Mouse (Mus musculus): Measurements from ENCODE around the gene Faap20. TPM values are rescaled to one million over a fixed set of nuclear protein-coding genes. Genes with fewer than 3 reads are reported as not detected.

Gene Faap20
- total RNA-seq, 2 experiments from 2014 or later = 17.6 to 46.3 TPM

Other genes starting within 250 kb of the Faap20 start
- gene Plch2, start 193.0 kb upstream of the Faap20 start, total RNA-seq (2015) = not detected in 2 replicates
- gene Plch2, start 193.0 kb upstream of the Faap20 start, total RNA-seq (2017) = not detected in 2 replicates
- gene Pex10, start 182.8 kb upstream of the Faap20 start, total RNA-seq (2015) = 5.5 and 6.0 TPM in 2 replicates
- gene Pex10, start 182.8 kb upstream of the Faap20 start, total RNA-seq (2017) = 13.8 and 18.8 TPM in 2 replicates
- 123 and 145 TPM in 2 replicates for gene Rer1, start 163.4 kb upstream of the Faap20 start, total RNA-seq (2015)
- 118 and 126 TPM in 2 replicates for gene Rer1, start 163.4 kb upstream of the Faap20 start, total RNA-seq (2017)
- gene Morn1, start 163.2 kb upstream of the Faap20 start, total RNA-seq (2015) = 0.47 and 0.81 TPM in 2 replicates
- gene Morn1, start 163.2 kb upstream of the Faap20 start, total RNA-seq (2017) = 1.7 and 3.6 TPM in 2 replicates
- 16.9 and 19.7 TPM in 2 replicates for gene Ski, start 27.2 kb upstream of the Faap20 start, total RNA-seq (2015)
- gene Ski, start 27.2 kb upstream of the Faap20 start, total RNA-seq (2017) = 5.0 and 5.7 TPM in 2 replicates
- not detected in 2 replicates for gene Prkcz, start 111.6 kb downstream of the Faap20 start, total RNA-seq (2015)
- not detected in 2 replicates for gene Prkcz, start 111.6 kb downstream of the Faap20 start, total RNA-seq (2017)
- gene Gabrd, start 148.3 kb downstream of the Faap20 start, total RNA-seq (2015) = not detected in 2 replicates
- gene Gabrd, start 148.3 kb downstream of the Faap20 start, total RNA-seq (2017) = 0.14 TPM in 1 of 2 replicates, not detected in the other
- gene Cfap74, start 159.4 kb downstream of the Faap20 start, total RNA-seq (2015) = 0.22 TPM in 1 of 2 replicates, not detected in the other
- gene Cfap74, start 159.4 kb downstream of the Faap20 start, total RNA-seq (2017) = 0.47 TPM in 1 of 2 replicates, not detected in the other
- gene Tmem52, start 219.3 kb downstream of the Faap20 start, total RNA-seq (2015) = 0.15 TPM in 1 of 2 replicates, not detected in the other
- gene Tmem52, start 219.3 kb downstream of the Faap20 start, total RNA-seq (2017) = not detected in 2 replicates
- 230 and 233 TPM in 2 replicates for gene Gnb1, start 241.6 kb downstream of the Faap20 start, total RNA-seq (2015)
- 165 and 170 TPM in 2 replicates for gene Gnb1, start 241.6 kb downstream of the Faap20 start, total RNA-seq (2017)